Mouse (Mus musculus): ENCODE measurements at regions not wholly inside any gene's neighbourhood (a gene's known extent, or its start where the extent isn't known, plus 50 kb on each side); places are given as distances from the start of the nearest gene placed in this dataset.

GRCm38 (mm10) chr10:66102103-66102502 lies 993.8 kb upstream of the Jmjd1c start:
- no peak for DNase-seq

- DNase-seq = no peak
These were observed 964.6 kb upstream of the Jmjd1c start for GRCm38 (mm10) chr10:66131361-66131760.

- no peak for DNase-seq
These were observed 963.9 kb upstream of the Jmjd1c start for GRCm38 (mm10) chr10:66132025-66132424.

- DNase-seq = peak in 1 of 2 experiments; percentile 9
These were observed 953.5 kb upstream of the Jmjd1c start for GRCm38 (mm10) chr10:66142413-66142812.

GRCm38 (mm10) chr10:66142910-66143309 lies 953.0 kb upstream of the Jmjd1c start:
- no peak for DNase-seq

GRCm38 (mm10) chr10:66150966-66151365 lies 945.0 kb upstream of the Jmjd1c start:
- peak; percentile 42 to 61 for DNase-seq

GRCm38 (mm10) chr10:66152777-66153176 lies 943.1 kb upstream of the Jmjd1c start:
- DNase-seq = no peak

- DNase-seq = no peak
These were observed 934.9 kb upstream of the Jmjd1c start for GRCm38 (mm10) chr10:66160916-66161556.

- DNase-seq = peak; percentile 41 to 62
These were observed 923.1 kb upstream of the Jmjd1c start for GRCm38 (mm10) chr10:66172803-66173202.

GRCm38 (mm10) chr10:66177318-66177717 lies 918.6 kb upstream of the Jmjd1c start:
- no peak for DNase-seq

GRCm38 (mm10) chr10:66181231-66181630 lies 914.7 kb upstream of the Jmjd1c start:
- peak; percentile 94 to 96 for DNase-seq

GRCm38 (mm10) chr10:66183069-66183468 lies 912.9 kb upstream of the Jmjd1c start:
- peak; percentile 24 to 32 for DNase-seq

- no peak for DNase-seq
These were observed 908.9 kb upstream of the Jmjd1c start for GRCm38 (mm10) chr10:66187038-66187437.

- DNase-seq = no peak
These were observed 894.8 kb upstream of the Jmjd1c start for GRCm38 (mm10) chr10:66201115-66201514.

GRCm38 (mm10) chr10:66228123-66228522 lies 867.8 kb upstream of the Jmjd1c start:
- peak; percentile 71 for DNase-seq

- no peak for DNase-seq
These were observed 861.5 kb upstream of the Jmjd1c start for GRCm38 (mm10) chr10:66234370-66234916.

GRCm38 (mm10) chr10:66256377-66256776 lies 839.5 kb upstream of the Jmjd1c start:
- DNase-seq = peak; percentile 5 to 10

GRCm38 (mm10) chr10:66270647-66271270 lies 825.2 kb upstream of the Jmjd1c start:
- no peak for DNase-seq

GRCm38 (mm10) chr10:66295628-66296027 lies 800.3 kb upstream of the Jmjd1c start:
- DNase-seq = no peak

- no peak for DNase-seq
These were observed 792.6 kb upstream of the Jmjd1c start for GRCm38 (mm10) chr10:66303235-66303780.

GRCm38 (mm10) chr10:66304901-66305300 lies 791.0 kb upstream of the Jmjd1c start:
- no peak for DNase-seq

- no peak for DNase-seq
These were observed 764.8 kb upstream of the Jmjd1c start for GRCm38 (mm10) chr10:66331166-66331565.

GRCm38 (mm10) chr10:66337994-66338393 lies 757.9 kb upstream of the Jmjd1c start:
- DNase-seq = no peak

GRCm38 (mm10) chr10:66342823-66343350 lies 753.0 kb upstream of the Jmjd1c start:
- DNase-seq = peak in 1 of 2 experiments; percentile 40

All from cerebellum, postnatal 10 days (tissue).